Mouse (Mus musculus) MEL (cell line): ENCODE measurements around the gene Zdhhc14.

ENCODE experiments used
- CTCF ChIP-seq, 3 experiments: IDR thresholded peaks in 2 of 3; conservative IDR thresholded peaks in 1 of 3; 2 replicates each; pipeline ENCODE4 v1.5.1; 2011 to 2012; ENCODE audit warnings: low read length in 3 of 3, low read depth in 2 of 3, mild to moderate bottlenecking in 2 of 3, improper control_type of control experiment in 1 of 3, inconsistent platforms in 1 of 3, mixed read lengths in 1 of 3, moderate library complexity in 1 of 3; ENCODE audit not compliant: control insufficient read depth in 1 of 3, insufficient read depth in 1 of 3, poor library complexity in 1 of 3, severe bottlenecking in 1 of 3
- ELF1 ChIP-seq: IDR thresholded peaks from 2 replicates; pipeline ENCODE4 v1.6.1; 2014; ENCODE audit warnings: low read depth, mild to moderate bottlenecking, inconsistent platforms, low read length, improper control_type of control experiment, moderate library complexity
- EP300 ChIP-seq, 2 experiments: IDR thresholded peaks; 2 replicates each; pipeline ENCODE4 v1.6.1; 2011; ENCODE audit warnings: improper control_type of control experiment in 2 of 2, low read length in 2 of 2, low read depth in 1 of 2, mild to moderate bottlenecking in 1 of 2
- MYC ChIP-seq: IDR thresholded peaks from 2 replicates; pipeline ENCODE4 v1.6.1; 2011; ENCODE audit warnings: low read depth, mild to moderate bottlenecking, low read length, improper control_type of control experiment, moderate library complexity
- POLR2A ChIP-seq, 2 experiments: IDR thresholded peaks; 2 replicates each; pipeline ENCODE4 v1.6.1; 2011 to 2012; ENCODE audit warnings: low read length in 2 of 2, mild to moderate bottlenecking in 2 of 2, control low read depth in 1 of 2, improper control_type of control experiment in 1 of 2, low read depth in 1 of 2, moderate library complexity in 1 of 2; ENCODE audit not compliant: control insufficient read depth in 1 of 2, insufficient read depth in 1 of 2, poor library complexity in 1 of 2
- RAD21 ChIP-seq: IDR thresholded peaks from 2 replicates; pipeline ENCODE4 v1.6.1; 2011; ENCODE audit warnings: mild to moderate bottlenecking, low read depth, low read length, improper control_type of control experiment

GRCm38 (mm10) chr17:5668981-5669380 is 176.6 kb downstream of the Zdhhc14 start:
- no peak for TF ChIP-seq RAD21
- no peak for TF ChIP-seq POLR2A (IDR thresholded peaks at IDR 0.05; ENCODE audit: control insufficient read depth in 1 of 2, insufficient read depth in 1 of 2, low read depth in 1 of 2, low read length in 2 of 2, poor library complexity in 1 of 2)
- TF ChIP-seq ELF1: no peak
- TF ChIP-seq CTCF (IDR thresholded peaks at IDR 0.05 in 2 of 3, conservative IDR thresholded peaks at IDR 0.05 in 1 of 3; ENCODE audit: control insufficient read depth in 1 of 3, insufficient read depth in 1 of 3, low read depth in 2 of 3, low read length in 3 of 3, poor library complexity in 1 of 3, severe bottlenecking in 1 of 3): no peak
- TF ChIP-seq EP300 (IDR thresholded peaks at IDR 0.05; ENCODE audit: low read depth in 1 of 2, low read length in 2 of 2): no peak
- no peak for TF ChIP-seq MYC
